Mouse (Mus musculus) testis, postnatal 14 days (tissue): ENCODE data around the gene Gm12789.
"Not testable (repeated sequence)": the region's sequence is repeated elsewhere in the genome, so short reads cannot be mapped to it uniquely, and the experiment has no call there.

Experiments used
- DNase-seq: peaks from one replicate; pipeline ENCODE4 v3.0.0; 2021; ENCODE audit warnings: low spot score

The Gm12789 gene

DNA sequence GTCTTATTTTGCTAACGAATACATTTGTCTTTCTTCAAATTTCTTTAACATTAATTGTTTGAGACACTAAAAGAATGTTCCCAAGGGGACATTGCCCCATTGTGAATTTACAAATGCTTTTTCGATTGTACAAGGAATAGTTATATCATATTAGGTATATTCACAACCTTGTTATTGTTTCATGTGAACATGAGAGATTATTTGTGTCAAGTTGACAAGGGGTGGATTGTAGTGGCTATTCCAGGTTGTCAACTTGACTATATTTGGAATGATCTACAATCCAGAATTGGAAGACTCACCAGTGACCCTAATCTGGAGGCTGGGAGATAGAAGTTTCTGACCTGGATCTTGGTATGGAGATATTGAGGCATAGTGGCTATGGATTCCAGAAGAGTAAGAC lies at the start of gene Gm12789:
Gm12789 (plus strand) TSS at position 301 of the 400 bp plus-strand sequence.
- not testable (repeated sequence) for DNase-seq

GRCm38 (mm10) chr4:101940107-101940506 lies 46.3 kb upstream of the Gm12789 start, which contains the start of gene Gm12794:
Gene Gm12794, plus strand, starts transcription at chr4:101940407.
- not testable (repeated sequence) for DNase-seq

DNA sequence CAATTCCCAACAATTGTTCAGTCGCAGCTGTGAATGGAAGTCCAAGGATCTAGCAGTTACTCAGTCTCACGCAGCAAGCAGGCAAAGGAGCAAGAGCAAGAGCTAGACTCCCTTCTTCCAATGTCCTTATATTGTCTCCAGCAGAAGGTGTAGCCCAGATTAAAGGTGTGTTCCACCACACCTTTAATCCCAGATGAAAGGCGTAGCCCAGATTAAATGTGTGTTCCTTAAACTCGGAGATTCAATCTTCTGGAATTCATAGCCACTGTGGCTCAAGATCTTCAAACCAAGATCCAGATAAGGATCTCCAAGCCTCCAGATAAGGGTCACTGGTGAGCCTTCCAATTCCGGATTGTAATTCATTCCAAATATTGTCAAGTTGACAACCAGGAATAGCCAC lies 5.5 kb upstream of the Gm12789 start, which contains the start of gene Gm12790:
Gm12790 (minus strand) TSS at position 101 of the 400 bp plus-strand sequence.
- not testable (repeated sequence) for DNase-seq

- no peak for DNase-seq
Measured at GRCm38 (mm10) chr4:101985678-101986077, 748 bp upstream of the Gm12789 start.

DNA sequence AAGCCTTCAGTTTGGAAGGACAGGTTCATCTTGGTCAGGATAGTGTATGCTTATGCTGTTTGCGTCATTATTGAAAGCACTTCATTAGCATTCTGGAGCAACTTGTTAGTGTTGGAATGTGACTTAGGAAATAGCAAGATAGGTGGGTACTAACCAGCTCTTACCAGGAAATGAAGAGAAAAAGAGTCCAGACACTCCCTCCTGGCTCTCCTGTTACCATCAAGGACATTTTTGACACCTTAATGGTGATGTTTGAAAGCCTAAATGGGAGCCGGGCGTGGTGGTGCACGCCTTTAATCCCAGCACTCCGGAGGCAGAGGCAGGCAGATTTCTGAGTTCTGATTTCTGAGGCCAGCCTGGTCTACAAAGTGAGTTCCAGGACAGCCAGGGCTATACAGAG lies 11.0 kb downstream of the Gm12789 start:
- DNase-seq, result no peak

GRCm38 (mm10) chr4:101998267-101998922 lies 12.0 kb downstream of the Gm12789 start:
- peak; percentile 22 for DNase-seq

GRCm38 (mm10) chr4:102026619-102027018 lies 40.2 kb downstream of the Gm12789 start:
- DNase-seq, result no peak
